Mouse (Mus musculus) CD4-positive helper T cell, adult 2 months (primary cell): ENCODE data around the gene Sqstm1.

Source experiments
- DNase-seq: peaks from one replicate; pipeline ENCODE4 v3.0.0-alpha.2; 2012; ENCODE audit warnings: low read depth, missing footprints, low spot score

The Sqstm1 gene

GRCm38 (mm10) chr11:50230481-50231304 lies 20.1 kb upstream of the Sqstm1 start:
- DNase-seq = no peak

DNA sequence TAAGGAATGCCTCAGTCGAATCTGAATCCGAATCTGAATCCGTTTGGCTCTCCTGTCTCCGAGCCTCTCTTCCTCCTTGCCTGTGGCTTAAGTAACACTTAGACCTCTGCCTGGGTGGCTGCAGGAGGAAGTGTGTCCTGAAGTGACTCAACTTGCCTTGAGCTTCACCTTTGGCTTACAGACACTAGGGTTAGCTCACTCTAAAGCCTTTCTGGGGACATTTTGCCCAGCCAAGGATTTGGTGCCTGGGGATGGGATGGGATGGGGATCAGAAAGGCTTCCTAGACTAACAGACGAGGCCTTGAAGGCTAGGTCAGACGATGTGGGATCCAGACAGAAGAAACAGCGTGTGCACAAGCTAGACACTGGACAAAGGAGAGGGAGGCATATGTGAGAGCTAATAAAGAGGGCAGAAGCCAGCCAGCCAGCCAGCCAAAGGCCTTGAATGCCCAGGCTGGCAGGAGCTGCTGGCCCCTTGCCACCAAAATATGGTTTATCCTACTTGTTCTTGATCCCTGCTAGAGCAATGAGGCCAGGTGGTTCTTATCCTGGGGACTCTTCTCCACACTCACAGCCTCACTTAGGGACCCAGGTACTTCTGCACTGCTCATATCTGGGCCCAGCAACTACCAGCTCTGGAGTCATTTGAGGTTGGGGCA lies 18.8 kb upstream of the Sqstm1 start:
- DNase-seq = no peak

GRCm38 (mm10) chr11:50228772-50229171 lies 18.1 kb upstream of the Sqstm1 start:
- DNase-seq = no peak

GRCm38 (mm10) chr11:50227736-50228135 lies 17.1 kb upstream of the Sqstm1 start:
- no peak for DNase-seq

DNA sequence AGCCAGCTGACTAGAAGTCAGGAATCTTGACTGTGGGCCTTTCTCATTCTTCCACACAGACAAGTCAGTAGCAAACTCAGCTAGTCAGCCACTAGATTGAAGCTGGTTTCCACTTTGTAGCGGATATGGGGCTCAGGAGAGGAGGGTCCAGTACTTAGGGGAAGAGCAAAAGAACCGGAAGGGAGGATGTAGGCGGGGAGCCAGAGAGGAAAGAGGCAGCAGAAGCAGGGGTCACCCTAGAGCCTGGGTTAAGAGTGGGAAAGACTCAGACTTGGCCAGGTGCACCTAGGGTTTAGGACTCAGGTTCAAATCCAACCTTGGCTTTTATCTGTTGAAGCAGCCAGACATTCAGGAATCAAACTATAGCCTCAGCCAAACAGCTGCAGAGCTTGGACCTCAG lies 16.6 kb upstream of the Sqstm1 start:
- no peak for DNase-seq

- no peak for DNase-seq
Measured at GRCm38 (mm10) chr11:50226406-50226805, 15.8 kb upstream of the Sqstm1 start.

- DNase-seq = peak; percentile 44
Measured at GRCm38 (mm10) chr11:50225611-50226378, 15.2 kb upstream of the Sqstm1 start.

- DNase-seq = peak; percentile 65
Measured at GRCm38 (mm10) chr11:50224671-50225530, 14.3 kb upstream of the Sqstm1 start.

DNA sequence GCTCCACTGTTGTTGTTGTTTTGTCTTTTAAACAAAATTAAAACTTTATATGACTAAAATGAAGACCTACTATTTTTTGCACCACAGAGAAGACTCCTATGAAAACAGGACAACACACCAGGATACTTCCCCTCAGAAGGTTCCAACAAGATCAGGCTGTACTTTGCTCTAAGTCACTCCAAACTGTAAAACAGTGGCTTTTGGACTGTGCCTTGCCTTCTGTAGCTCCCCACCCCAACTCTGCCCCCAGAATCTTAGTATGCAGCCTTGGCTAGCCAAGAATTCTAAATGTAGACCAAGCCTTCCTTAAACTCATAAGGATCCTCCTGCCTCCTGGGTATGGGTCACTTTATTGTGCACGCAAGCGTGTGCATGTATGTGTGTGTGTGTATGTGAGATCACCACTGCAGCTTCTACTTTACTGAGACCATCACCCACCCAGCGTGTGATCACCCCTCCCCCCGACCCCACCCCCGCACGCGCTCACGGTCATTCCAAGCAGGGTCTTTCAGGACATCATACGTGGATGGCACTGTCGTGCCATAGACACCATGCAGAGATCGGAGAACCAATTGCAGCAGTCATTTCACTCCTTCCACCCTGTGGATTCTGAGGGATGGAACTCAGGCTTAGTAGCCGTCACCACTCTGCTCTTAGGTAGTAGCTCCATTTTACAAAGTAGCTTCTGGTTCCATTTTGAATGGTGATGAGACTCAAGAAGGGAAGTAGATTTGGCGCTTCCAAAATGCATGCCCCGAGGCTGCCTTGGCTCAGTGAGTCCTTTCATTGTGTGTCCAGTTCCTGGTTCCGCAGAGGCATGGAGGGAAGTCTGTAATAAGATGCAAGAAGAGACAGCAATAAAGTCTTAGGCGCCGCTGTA lies 13.4 kb upstream of the Sqstm1 start:
- DNase-seq = no peak

DNA sequence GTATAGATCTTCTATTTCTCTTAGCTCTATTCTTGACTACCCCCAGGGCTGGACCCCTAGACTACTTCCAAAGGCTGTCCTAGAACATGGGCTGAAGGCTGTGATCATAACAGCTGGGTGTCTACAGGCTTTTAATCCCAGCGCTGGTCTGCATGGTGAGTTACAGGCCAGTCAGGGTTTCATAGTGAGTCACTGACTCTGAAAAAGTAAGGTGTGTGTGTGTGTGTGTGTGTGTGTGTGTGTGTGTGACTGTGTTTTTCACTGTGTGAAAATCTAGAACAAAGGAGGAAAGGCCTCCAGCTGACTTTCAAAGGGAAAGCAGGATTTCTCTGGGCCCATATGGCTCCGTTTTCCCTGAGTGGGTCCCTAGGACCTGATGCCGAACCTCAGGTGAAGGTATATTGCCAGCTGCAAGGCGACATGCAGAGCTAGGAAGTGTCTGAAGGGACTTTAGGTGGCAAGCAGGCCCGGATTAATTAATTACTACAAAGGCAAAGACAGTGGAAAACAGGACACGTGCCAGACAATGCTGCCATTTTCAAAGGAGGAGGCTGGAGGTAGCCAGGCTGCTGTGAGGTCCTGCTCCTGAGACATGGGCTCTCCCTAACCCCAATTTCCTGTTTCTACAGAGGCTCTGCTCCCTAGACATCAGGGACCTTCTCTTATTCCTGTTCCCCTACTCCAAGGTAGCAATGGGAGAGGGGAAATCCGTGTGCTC lies 12.1 kb upstream of the Sqstm1 start:
- DNase-seq = no peak

GRCm38 (mm10) chr11:50219833-50220232 lies 9.2 kb upstream of the Sqstm1 start:
- DNase-seq = no peak

DNA sequence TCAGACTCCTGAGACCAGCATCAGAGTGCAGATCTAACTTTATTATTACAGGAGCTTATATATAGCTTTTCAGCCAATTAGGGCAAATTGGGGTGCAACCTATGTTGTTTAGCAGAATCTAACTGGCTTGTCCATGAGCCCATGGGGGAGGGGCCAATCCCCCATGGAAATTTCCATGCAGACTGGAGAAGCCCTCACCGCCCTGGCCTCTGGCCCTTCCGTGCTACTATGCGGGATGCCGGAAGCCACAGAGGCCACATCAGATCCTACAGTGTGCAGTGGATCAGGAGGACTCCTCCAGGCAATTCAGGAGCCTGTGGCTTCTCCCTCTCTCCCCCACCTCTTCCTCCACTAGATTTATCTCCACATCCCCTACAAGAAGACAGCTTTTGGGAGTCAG lies 7.2 kb upstream of the Sqstm1 start:
- no peak for DNase-seq

- DNase-seq = no peak
Measured at GRCm38 (mm10) chr11:50216724-50217366, 6.2 kb upstream of the Sqstm1 start.

DNA sequence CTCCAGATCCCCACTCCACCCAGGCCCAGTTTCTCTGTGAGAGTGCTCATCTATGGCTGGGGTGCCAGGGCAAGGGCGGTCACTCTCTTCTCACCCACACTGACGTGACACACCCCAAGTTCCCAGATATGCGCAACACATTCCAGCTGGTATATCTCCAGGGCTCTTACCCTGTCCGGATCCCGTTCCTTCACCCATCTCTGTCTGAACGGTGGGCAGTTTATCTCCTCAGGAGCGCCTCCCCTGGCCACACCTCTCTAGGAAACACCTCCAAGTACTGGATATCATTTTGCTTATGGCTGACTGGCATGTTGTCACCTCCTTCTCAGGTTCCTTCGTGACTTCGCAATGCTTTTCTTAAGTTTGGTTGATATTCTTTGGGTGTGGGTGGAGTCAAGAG lies 5.0 kb upstream of the Sqstm1 start:
- no peak for DNase-seq

DNA sequence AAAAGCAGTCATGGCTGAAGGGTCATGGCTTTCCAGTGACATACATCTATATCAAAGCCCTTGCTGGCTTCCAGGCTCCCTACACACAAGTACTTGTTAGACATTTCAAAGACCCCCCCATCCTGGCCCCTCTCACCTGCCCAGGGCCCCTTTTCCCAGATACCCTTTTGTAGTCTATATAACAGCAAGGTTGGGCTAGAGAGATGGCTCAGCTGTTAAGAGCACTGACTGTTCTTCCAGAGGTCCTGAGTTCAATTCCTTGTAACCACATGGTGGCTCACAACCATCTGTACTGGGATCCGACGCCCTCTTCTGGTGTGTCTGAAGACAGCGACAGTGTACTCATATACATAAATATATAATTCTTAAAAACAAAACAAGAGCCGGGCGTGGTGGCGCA lies 4.0 kb upstream of the Sqstm1 start:
- no peak for DNase-seq

DNA sequence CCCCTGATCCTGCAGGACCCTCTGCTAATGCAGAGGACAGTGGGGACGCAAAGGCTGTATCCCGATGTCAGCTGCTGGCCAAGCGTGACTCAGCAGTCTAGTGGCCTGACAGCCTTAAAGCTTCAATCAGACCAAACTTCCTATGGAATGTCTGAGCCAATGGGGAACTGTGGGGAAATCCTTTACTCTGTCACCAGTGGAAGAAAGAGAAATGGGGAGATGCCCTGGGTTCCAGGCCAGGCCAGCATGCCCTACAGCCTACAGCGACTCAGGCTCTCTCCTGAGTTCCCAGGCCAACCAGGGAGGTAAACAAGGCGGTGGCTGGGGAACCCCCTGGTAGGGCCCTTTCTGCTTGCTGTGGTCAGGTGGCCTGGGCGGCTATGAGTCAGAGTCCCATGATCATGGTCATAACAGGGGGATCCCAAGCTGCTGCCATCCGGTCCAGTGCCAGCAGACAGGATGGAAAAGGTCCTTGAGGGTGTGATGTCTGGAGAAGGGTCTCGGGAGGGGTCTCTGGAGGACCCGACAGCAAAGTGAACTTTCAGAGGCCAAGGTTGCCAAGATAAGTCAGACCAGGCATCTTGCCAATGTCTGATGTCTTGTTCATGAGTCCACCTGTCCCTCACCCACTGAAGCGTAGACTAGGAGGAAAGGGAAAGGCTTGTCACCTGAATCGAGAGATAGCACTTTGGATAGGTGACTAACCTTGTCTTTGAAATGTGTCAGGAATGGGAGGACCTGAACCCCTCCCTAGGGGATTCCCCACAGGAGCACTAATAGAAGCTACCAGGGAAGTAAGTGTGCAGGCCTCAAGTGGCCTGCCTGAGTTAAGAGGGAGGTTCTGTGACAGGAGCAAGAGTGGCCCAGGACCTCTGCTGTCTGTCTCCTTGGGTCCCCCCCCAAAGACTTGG lies 2.5 kb upstream of the Sqstm1 start:
- peak; percentile 79 for DNase-seq

- no peak for DNase-seq
Measured at GRCm38 (mm10) chr11:50212060-50212739, 1.6 kb upstream of the Sqstm1 start.
